Mouse (Mus musculus) spleen, adult 2 months (tissue): ENCODE measurements around the gene Abca13.

Experiments
- CTCF ChIP-seq: fragments of 200-500 bp; IDR thresholded peaks from 2 replicates; pipeline ENCODE4 v1.5.1; 2011; ENCODE audit warnings: mild to moderate bottlenecking, inconsistent platforms; ENCODE audit not compliant: insufficient read depth, insufficient read length, insufficient replicate concordance; ENCODE audit errors: extremely low read depth
- POLR2A ChIP-seq: fragments of 200-500 bp; IDR thresholded peaks from 2 replicates; pipeline ENCODE4 v1.6.1; 2011; ENCODE audit warnings: low read depth, low read length, inconsistent platforms

DNA sequence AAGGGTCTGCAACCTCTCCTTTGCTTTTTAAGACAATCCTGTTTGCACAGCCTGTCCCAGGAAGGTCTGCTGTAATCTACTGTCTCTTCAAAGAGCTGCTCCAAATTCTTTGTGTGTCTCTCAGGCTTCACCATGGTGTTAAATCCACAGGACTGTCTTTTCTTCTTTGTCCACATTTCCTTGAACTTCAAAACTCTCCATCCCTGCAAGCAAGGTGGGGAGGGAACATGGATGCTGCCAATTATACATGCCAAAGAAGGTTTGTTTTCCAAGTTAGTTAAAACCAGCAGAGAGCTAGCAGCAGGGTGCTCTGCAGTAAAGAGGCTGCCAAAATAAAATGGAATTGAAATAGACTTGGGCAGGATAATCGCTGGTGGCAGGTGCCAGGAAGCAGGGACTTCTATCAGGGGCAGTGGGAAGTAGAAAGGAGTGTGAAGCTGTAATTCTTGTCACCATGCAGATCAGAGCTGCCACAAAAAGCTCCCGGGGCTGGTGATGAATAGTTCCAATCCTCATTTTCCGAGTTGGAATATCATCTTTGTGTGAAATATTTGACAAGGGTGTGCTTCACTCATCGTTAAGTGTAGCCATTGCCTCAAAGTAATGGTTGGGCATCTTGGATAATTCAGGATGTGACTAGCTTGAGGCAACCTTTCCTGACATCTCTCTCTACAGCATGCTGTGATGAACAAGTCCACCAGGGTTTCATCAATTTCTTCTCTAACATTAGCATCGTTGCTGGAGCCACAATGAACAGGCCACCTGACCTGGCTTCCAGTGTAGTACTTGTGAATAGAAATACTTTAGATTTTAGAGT, 308.8 kb downstream of the Abca13 start:
- TF ChIP-seq CTCF (no peak), POLR2A (no peak)
